Mouse (Mus musculus): ENCODE data around the gene Zfp131.
"Not testable (repeated sequence)": the region's sequence is repeated elsewhere in the genome, so short reads cannot be mapped to it uniquely, and the experiment has no call there.

Gene Zfp131

DNA sequence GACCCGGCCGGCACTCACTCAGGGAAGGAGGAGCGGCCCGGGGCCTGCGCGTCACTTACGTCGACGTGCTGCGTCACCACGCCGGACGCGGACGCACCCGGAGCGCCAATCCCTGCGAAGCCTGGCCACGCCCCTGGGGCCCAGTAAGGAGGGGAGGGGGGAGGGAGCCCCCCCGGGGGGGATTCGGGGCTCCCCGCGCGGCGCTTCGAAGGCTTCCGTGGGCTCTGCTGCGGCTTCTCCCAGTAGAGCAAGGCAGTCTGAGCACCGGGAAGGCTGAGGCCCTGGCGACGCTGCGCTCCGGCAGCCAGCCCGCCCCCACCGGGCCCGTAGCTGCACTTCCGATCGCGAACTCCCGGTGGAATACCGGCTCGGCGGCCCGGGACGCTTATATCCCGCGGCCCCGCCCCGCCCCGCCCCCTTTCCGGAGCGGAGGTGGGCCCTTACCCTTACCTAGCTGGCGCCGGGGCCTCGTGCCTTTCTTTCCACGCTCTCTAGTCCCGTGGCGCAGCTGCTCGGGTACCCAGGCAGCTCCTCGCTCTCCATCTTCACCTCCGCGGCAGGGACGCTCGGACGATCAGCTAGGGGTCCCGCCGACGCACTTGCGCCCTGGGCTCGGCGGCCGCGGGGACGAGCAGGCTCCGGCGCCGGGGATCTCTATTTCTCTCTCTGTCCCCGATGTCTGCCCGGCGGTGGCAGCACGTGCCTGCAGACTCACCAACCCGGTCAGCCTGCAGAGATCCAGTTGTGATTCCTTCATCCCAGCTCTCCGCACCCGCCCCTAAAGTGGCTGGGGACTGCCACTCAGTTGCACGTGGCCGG lies at the start of gene Zfp131:
Gene Zfp131, minus strand, starts transcription at position 129 of the 819 bp plus-strand sequence.
- DNase-seq (ENCODE audit: low spot score in 2 of 2), result peak; percentile 89 to 94

DNA sequence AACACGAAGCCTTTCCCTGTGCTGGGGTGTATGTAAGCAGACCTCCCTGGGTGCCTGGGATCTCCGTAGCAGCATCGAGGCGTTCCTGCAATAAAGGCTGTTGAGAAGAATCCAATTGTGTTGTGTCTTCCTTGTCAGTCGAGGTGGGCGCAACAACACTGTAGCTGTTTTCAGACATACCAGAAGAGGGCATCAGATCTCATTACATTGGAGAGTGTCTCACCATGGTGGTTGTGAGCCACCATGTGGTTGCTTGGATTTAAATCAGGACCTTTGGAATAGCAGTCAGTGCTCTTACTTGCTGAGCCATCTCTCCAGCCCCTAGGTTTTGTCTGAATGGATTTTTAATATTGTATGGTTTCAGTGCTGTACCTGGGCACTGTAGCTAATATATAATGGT lies 49.3 kb upstream of the Zfp131 start:
- DNase-seq (ENCODE audit: low spot score in 2 of 2), result peak in 1 of 2 experiments; percentile 12

DNA sequence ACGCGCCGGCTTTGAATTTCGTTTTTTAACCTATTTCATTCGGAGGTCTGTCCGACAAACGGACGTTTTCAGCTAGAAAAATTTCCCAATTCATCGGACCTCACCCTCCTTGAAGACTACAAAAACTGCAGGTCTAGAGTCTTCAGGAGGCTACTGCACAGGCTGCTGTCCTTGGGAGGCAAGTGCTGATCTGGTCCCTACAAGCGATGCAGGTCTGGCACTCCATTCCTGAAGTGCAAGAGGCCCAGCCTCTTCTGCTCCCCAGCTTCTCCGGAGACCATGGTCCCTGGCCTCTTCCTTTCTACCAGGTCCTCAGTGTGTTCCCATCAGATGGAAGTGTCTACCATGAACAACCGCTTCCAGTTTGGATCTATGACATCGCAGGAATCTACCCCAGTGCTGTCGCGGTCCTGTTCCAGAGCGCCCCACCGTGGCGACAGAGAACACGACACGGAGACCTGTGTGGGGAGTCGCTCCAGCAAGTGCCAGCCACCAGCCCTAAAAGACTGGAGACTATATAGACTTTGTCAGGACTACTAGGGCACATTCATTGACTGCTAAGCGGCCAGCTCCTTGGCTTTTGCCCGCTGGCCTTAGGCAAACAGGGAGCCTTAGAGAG lies 47.1 kb upstream of the Zfp131 start:
- peak in 1 of 2 experiments; percentile 9 for DNase-seq (ENCODE audit: low spot score in 2 of 2)

- DNase-seq (ENCODE audit: low spot score in 2 of 2), result peak in 1 of 2 experiments; percentile 17
Observed at GRCm38 (mm10) chr13:119836324-119836811, 45.7 kb upstream of the Zfp131 start.

DNA sequence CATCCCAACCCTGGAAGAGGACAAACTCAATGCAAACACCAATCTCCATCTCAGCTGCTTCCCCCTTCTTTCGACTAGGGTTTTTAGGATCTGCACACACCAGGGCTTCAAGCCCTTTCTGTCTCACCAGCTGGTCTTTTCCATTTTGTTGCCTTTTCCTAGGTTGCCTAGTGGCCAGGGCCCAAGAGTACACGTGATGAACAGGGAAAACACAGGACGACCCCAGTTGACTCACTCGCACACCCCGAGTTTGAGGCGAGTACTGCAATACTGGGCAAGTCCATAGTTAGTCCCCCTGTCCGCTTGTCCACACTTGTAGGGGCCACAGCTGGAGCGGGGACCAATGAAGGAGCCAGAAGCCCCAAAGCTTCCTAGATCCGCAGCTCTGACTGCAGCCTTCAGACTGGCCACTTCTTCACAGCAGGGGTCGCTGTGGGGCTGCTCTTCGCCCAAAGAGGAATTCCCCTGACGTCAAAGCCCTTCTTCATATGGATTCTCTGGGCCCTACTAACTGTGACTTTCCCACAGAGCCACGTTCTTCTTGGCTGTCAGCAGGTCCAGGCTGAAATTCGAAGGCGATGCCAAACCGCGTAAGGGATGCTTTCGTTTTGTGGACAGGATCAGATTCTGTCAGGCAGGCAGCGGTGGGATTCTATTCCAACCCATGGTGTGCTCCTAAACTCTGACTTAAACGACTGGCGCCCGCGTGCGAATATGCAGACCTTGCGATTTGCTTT lies 44.8 kb upstream of the Zfp131 start, which contains the start of gene D13Ertd608e:
Gene D13Ertd608e, plus strand, starts transcription at position 687 of the 737 bp plus-strand sequence.
- peak; percentile 18 to 23 for DNase-seq (ENCODE audit: low spot score in 2 of 2)

DNA sequence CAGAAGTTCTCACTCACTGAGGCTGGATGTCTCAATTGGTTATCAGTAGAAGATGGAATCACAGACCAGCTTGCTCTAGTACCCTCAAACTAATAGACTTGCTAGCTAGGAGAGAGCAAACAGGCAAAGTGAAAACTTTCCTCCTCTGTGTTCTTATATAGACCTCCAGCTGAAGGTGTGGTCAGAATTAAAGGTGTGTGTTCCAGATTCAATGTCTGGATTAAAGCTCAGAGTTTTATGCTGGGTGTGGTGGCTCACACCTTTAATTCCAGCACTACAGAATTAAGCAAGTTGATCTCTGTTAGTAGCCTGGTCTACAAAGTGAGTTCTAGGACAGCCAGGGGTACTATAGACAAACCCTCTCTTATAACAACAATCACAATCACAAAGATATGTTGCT lies 39.4 kb upstream of the Zfp131 start, which contains the start of gene AF067063:
Gene AF067063, minus strand, starts transcription at position 101 of the 400 bp plus-strand sequence.
- DNase-seq (ENCODE audit: low spot score in 2 of 2), result not testable (repeated sequence)

- DNase-seq (ENCODE audit: low spot score in 2 of 2), result no peak
Observed at GRCm38 (mm10) chr13:119817579-119818206, 27.0 kb upstream of the Zfp131 start.

GRCm38 (mm10) chr13:119816798-119817197 lies 26.1 kb upstream of the Zfp131 start:
- DNase-seq (ENCODE audit: low spot score in 2 of 2), result no peak

DNA sequence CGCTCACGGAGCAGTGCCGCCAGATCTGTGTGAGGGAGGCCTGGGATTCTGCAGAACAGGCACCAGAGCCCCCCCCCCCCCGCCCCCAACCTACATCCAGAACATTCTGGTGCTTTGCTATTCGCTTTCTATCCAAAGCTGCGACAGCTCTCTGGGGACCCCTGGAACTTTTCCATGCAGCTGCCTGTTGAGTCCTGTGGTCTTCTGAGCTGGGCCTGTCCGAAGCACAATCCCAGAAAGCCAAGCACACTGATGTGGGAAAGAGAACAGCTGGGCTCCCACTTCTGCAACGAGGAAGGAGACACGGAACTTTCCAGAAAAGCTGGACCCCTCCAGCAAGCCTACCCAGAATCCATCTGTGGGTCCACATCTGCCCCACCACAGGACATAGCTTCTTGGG lies 19.3 kb upstream of the Zfp131 start:
- DNase-seq (ENCODE audit: low spot score in 2 of 2), result no peak

GRCm38 (mm10) chr13:119808937-119809336 lies 18.2 kb upstream of the Zfp131 start:
- no peak for DNase-seq (ENCODE audit: low spot score in 2 of 2)

- DNase-seq (ENCODE audit: low spot score in 2 of 2), result no peak
Observed at GRCm38 (mm10) chr13:119797656-119798055, 7.0 kb upstream of the Zfp131 start.

- no peak for DNase-seq (ENCODE audit: low spot score in 2 of 2)
Observed at GRCm38 (mm10) chr13:119792791-119793404, 2.2 kb upstream of the Zfp131 start.

- no peak for DNase-seq (ENCODE audit: low spot score in 2 of 2)
Observed at GRCm38 (mm10) chr13:119791580-119792135, 969 bp upstream of the Zfp131 start.

DNA sequence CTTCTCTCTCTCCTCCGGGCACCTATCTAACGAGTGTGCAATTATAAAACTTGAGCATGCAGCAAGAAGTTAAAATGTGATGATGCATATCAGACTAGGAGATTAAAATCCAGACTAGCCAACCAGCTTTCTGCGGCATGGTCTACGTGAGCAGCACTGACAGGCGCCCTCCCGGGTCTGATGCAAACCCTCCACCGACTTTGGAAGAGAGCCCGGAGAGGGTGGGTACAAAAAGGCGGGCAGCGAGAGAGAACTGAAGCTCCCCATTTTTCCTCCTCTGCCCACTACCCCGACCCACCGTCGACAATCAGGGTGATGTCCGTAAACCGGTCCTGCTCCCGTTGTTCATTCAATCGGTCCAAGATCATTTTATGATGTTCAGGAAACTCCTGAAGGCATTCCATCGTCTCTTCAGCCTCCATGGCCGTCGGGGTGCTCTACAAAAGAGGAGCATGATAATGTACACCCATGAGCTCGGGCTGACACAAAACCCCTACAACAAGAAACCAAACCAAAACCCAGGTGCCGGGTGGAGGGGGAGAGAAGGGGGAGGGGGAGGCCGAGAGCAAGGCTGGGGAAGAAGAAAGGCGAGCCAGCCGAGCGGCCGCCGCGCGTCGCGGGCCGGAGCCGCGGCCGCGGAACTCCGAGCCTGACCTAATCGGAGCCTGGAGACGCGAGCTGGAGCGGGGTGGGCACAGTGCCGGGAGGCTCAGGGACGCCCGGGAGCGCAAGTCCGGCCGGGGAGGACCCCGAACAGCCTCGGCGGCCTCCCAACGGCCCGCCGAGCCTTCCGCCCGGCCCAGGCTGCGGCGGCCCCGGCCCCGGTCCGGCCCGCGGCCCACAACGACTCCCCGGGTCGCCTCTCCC lies 605 bp downstream of the Zfp131 start:
- peak; percentile 57 to 61 for DNase-seq (ENCODE audit: low spot score in 2 of 2)

DNA sequence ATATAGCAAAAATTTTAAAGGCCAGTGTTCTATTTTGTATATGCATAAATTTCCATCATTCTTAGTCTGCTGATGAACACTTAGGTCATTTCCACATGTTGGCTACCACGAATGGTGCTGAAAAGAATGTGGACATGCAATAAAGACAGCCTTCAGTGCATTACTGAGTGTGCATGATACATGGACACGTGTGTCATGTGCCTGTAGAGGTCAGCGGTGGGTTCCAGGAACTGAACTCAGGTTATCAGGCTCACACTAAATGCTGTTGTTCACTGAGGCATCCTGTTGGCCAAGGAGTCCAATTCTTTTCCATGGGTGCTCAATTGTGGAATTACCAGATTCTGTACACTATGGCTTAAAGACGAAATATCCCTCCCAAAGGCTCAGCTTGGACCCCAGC lies 7.1 kb downstream of the Zfp131 start:
- no peak for DNase-seq (ENCODE audit: low spot score in 2 of 2)

DNA sequence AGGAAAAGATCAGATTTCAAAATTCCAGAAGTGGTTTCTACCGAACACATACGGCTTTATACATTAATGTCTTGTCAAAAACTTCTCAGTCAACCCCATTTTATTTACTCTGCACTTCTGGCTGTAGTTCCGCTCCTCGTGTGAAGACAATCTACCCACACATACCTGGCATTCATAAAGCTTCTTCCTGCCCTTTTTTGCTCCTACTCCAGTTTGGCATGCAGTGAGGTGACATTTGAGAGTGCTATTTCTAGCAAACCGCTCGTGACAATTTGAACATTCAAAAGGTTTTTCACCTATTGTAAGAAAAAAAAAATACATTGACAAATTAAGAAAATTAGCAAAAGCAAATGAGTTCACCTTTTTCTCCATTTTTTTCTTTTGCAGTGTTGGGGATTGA lies 22.1 kb downstream of the Zfp131 start:
- no peak for DNase-seq (ENCODE audit: low spot score in 2 of 2)

DNA sequence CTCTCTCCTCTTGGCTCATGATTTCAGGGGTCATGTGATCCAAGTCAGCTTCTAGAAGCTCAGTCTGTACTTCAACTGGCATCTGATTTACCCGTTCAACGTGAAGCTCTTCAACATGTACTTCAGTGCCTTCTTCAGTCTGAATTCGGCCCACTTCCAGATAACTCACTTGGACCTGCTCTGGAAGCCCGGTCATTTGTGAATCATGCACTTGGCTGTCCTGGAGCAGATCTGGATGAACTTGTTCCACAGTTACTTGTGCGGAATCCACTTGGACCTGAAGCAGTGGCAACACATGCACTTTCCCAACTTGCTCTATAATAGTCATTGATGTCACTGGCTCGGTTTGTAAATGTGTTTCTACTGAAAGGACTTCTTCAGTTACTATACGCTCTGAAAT lies 24.2 kb downstream of the Zfp131 start:
- no peak for DNase-seq (ENCODE audit: low spot score in 2 of 2)

DNA sequence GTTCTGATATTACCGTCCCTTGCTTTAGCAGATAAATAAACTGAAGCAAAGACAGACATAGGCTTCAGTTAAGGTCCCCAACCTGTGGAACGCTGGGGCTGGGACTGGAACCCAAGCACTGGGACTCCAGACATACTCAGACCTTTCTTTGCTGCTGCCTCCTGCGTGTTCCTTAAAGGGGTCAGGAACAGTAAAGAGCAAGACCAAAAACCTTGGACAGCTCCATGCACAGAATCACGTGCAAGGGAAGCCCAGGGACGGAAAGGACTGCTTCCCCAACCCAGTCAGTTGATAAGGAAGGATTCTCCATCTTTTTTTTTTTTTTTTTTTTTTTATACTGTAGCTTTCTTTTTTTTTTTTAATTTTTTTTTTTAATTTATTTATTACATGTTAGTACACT lies 33.9 kb downstream of the Zfp131 start:
- DNase-seq (ENCODE audit: low spot score in 2 of 2), result no peak

GRCm38 (mm10) chr13:119755681-119756471 lies 34.8 kb downstream of the Zfp131 start, which contains the start of gene Nim1k:
TSS of gene Nim1k (minus strand) at chr13:119755882.
- peak; percentile 82 to 88 for DNase-seq (ENCODE audit: low spot score in 2 of 2)

Measured in frontal cortex, postnatal 36 days (tissue).